Comparison of ENCODE assay signal across 12 mouse cellular contexts in the genomic region with DNA sequence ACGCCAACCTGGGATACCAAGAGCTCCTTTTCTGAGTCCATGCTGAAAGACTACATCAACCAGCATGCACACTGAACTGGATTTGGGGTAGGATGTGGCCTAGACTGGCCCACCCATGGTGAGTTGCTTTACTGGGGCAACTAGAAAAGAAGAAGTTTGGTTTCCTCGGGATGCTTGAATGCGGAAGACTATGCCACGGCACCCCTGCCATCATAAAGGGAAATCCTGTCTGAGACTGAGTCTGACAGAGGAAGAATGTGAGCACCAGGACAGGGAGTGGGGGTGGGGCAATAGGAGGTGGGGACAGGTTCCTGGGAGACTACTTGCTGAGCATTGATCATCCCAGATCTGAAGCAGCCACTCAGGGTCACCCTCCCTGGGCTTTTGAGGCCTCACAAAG. TPM values are rescaled to one million over a fixed set of nuclear protein-coding genes. Genes with fewer than 3 reads are reported as not detected.
A peak's percentile ranks its signal among the peaks of the same experiment; 100 is the strongest.
DNase-seq lines count a peak whose midpoint lies in the region; ATAC-seq and TF ChIP-seq lines count a peak whose summit lies in the region.
"Had no signal": no experiment of that assay in that cellular context is flagged by ENCODE, and none has a peak within 500 bp of the region (broad histone marks: within the 10 kb centered on the region; RNA-seq: fewer than 3 reads in every experiment).

No protein-coding gene starts in this region.

- H3K9ac ChIP-seq in forebrain, postnatal 0 days, result no peak overlapping the region
- H3K9ac ChIP-seq in hindbrain, embryonic 15.5 days, result no peak overlapping the region
- no peak overlapping the region for H3K9ac ChIP-seq in hindbrain, embryonic 16.5 days (ENCODE audit: low read depth, low read length)
- no peak overlapping the region for H3K9ac ChIP-seq in midbrain, embryonic 15.5 days
- H3K9ac ChIP-seq in midbrain, embryonic 16.5 days (ENCODE audit: low read depth, low read length), result no peak overlapping the region
- H3K9ac ChIP-seq: liver, embryonic 15.5 days had no signal

- no peaks in the 10 kb centered on the region for H3K9me3 ChIP-seq in forebrain, embryonic 10.5 days
- H3K9me3 ChIP-seq in forebrain, postnatal 0 days (ENCODE audit: low read length), result no peaks in the 10 kb centered on the region
- no peaks in the 10 kb centered on the region for H3K9me3 ChIP-seq in hindbrain, embryonic 15.5 days
- H3K9me3 ChIP-seq in hindbrain, embryonic 16.5 days (ENCODE audit: control insufficient read depth, low read length), result no peaks in the 10 kb centered on the region
- no peaks in the 10 kb centered on the region for H3K9me3 ChIP-seq in midbrain, embryonic 15.5 days
- H3K9me3 ChIP-seq in midbrain, embryonic 16.5 days (replicated peaks; ENCODE audit: control insufficient read depth, low read length, poor library complexity, severe bottlenecking), result no peaks in the 10 kb centered on the region
- H3K9me3 ChIP-seq: liver, embryonic 15.5 days had no signal

- WGBS in forebrain, embryonic 10.5 days, result 63% methylated on average over 4 of the region's 4 CpGs
- WGBS in forebrain, postnatal 0 days, result 60% methylated on average over 4 of the region's 4 CpGs
- WGBS in hindbrain, embryonic 15.5 days, result 63% methylated on average over 4 of the region's 4 CpGs
- 55% methylated on average over 4 of the region's 4 CpGs for WGBS in hindbrain, embryonic 16.5 days
- WGBS in midbrain, embryonic 15.5 days, result 65% methylated on average over 4 of the region's 4 CpGs
- WGBS in midbrain, embryonic 16.5 days, result 64% methylated on average over 4 of the region's 4 CpGs
- WGBS in olfactory bulb, adult 2 months, result 64% methylated on average over 4 of the region's 4 CpGs

- no peak for TF ChIP-seq POLR2A in olfactory bulb, adult 2 months (IDR thresholded peaks at IDR 0.05; ENCODE audit: insufficient read depth, low read depth, low read length)

- H3K4me1 ChIP-seq in forebrain, embryonic 10.5 days, result peaks cover 85% of the 10 kb centered on the region
- peaks cover 19% of the 10 kb centered on the region for H3K4me1 ChIP-seq in forebrain, postnatal 0 days (ENCODE audit: insufficient read depth)
- peaks cover 58% of the 10 kb centered on the region for H3K4me1 ChIP-seq in hindbrain, embryonic 15.5 days (replicated peaks)
- peaks cover 46% of the 10 kb centered on the region for H3K4me1 ChIP-seq in hindbrain, embryonic 16.5 days (ENCODE audit: control insufficient read depth, insufficient read depth, low read depth, low read length)
- peaks cover 43% of the 10 kb centered on the region for H3K4me1 ChIP-seq in midbrain, embryonic 15.5 days
- H3K4me1 ChIP-seq in midbrain, embryonic 16.5 days (ENCODE audit: control insufficient read depth, insufficient read depth, low read length), result peaks cover 35% of the 10 kb centered on the region
- H3K4me1 ChIP-seq in olfactory bulb, adult 2 months (ENCODE audit: control insufficient read depth, insufficient read depth, low read length), result peaks cover 39% of the 10 kb centered on the region

- no peak for ATAC-seq in forebrain, postnatal 0 days
- ATAC-seq in hindbrain, embryonic 15.5 days (ENCODE audit: low FRiP score, low read depth), result no peak
- ATAC-seq in hindbrain, embryonic 16.5 days, result no peak
- no peak for ATAC-seq in midbrain, embryonic 15.5 days (replicated peaks)
- no peak for ATAC-seq in midbrain, embryonic 16.5 days

- no peaks in the 10 kb centered on the region for H3K27me3 ChIP-seq in forebrain, embryonic 10.5 days (ENCODE audit: poor library complexity, severe bottlenecking)
- H3K27me3 ChIP-seq in forebrain, postnatal 0 days (ENCODE audit: insufficient read depth, low read length), result no peaks in the 10 kb centered on the region
- no peaks in the 10 kb centered on the region for H3K27me3 ChIP-seq in hindbrain, embryonic 15.5 days
- H3K27me3 ChIP-seq in hindbrain, embryonic 16.5 days (replicated peaks; ENCODE audit: control insufficient read depth, insufficient read depth, low read length), result no peaks in the 10 kb centered on the region
- H3K27me3 ChIP-seq in midbrain, embryonic 15.5 days (replicated peaks), result no peaks in the 10 kb centered on the region
- H3K27me3 ChIP-seq in midbrain, embryonic 16.5 days (ENCODE audit: control insufficient read depth, insufficient read depth, low read depth, low read length), result no peaks in the 10 kb centered on the region
- H3K27me3 ChIP-seq: liver, embryonic 15.5 days had no signal

- H3K4me3 ChIP-seq in forebrain, embryonic 10.5 days, result no peak overlapping the region
- H3K4me3 ChIP-seq in forebrain, postnatal 0 days (ENCODE audit: low read depth, low read length), result no peak overlapping the region
- H3K4me3 ChIP-seq in hindbrain, embryonic 15.5 days, result no peak overlapping the region
- no peak overlapping the region for H3K4me3 ChIP-seq in hindbrain, embryonic 16.5 days (ENCODE audit: low read length)
- no peak overlapping the region for H3K4me3 ChIP-seq in midbrain, embryonic 15.5 days
- H3K4me3 ChIP-seq in midbrain, embryonic 16.5 days (ENCODE audit: low read depth, low read length), result no peak overlapping the region
- H3K4me3 ChIP-seq in olfactory bulb, adult 2 months (ENCODE audit: insufficient read depth, low read depth, low read length), result no peak overlapping the region
- H3K4me3 ChIP-seq: liver, embryonic 15.5 days had no signal

- TF ChIP-seq CTCF in forebrain, postnatal 0 days (IDR thresholded peaks at IDR 0.05; ENCODE audit: low read depth), result no peak
- TF ChIP-seq CTCF in olfactory bulb, adult 2 months (IDR thresholded peaks at IDR 0.05; ENCODE audit: insufficient read depth, low read depth, low read length), result no peak

- H3K36me3 ChIP-seq in forebrain, embryonic 10.5 days (replicated peaks), result peaks cover 13% of the 10 kb centered on the region
- H3K36me3 ChIP-seq in forebrain, postnatal 0 days (ENCODE audit: insufficient read depth), result peaks cover 4% of the 10 kb centered on the region; the same call in 1 of the 2 replicates
- 0 out of 2 replicates have a peak, but pooled peaks cover 4% of the 10 kb centered on the region for H3K36me3 ChIP-seq in hindbrain, embryonic 15.5 days
- no peaks in the 10 kb centered on the region; the same call in 1 of the 2 replicates for H3K36me3 ChIP-seq in hindbrain, embryonic 16.5 days (ENCODE audit: control insufficient read depth, insufficient read depth, low read length)
- H3K36me3 ChIP-seq in midbrain, embryonic 15.5 days (replicated peaks), result no peaks in the 10 kb centered on the region
- H3K36me3 ChIP-seq in midbrain, embryonic 16.5 days (ENCODE audit: control insufficient read depth, insufficient read depth, low read length), result no peaks in the 10 kb centered on the region
- H3K36me3 ChIP-seq: G1E; liver, embryonic 15.5 days had no signal

- DNase-seq in forebrain, embryonic 10.5 days (ENCODE audit: extremely low spot score, low spot score), result no peak
- DNase-seq in forebrain, postnatal 0 days, result no peak
- no peak for DNase-seq in kidney, postnatal 25 days
- DNase-seq: gastrocnemius, postnatal 36 days; right cerebral cortex, postnatal 14 days had no signal

- H3K4me2 ChIP-seq in forebrain, postnatal 0 days (ENCODE audit: low read depth), result no peak overlapping the region
- no peak overlapping the region for H3K4me2 ChIP-seq in hindbrain, embryonic 15.5 days
- H3K4me2 ChIP-seq in hindbrain, embryonic 16.5 days (ENCODE audit: low read length), result no peak overlapping the region
- no peak overlapping the region for H3K4me2 ChIP-seq in midbrain, embryonic 15.5 days
- H3K4me2 ChIP-seq in midbrain, embryonic 16.5 days (ENCODE audit: low read length), result no peak overlapping the region
- H3K4me2 ChIP-seq: liver, embryonic 15.5 days had no signal

- peak overlapping the region; percentile 72; the same call in 1 of the 2 replicates for H3K27ac ChIP-seq in forebrain, embryonic 10.5 days
- no peak overlapping the region for H3K27ac ChIP-seq in forebrain, postnatal 0 days (ENCODE audit: low read depth, low read length)
- peak overlapping the region; percentile 66; the same call in 1 of the 2 replicates for H3K27ac ChIP-seq in hindbrain, embryonic 15.5 days (replicated peaks)
- H3K27ac ChIP-seq in hindbrain, embryonic 16.5 days (ENCODE audit: low read depth, low read length), result no peak overlapping the region
- H3K27ac ChIP-seq in midbrain, embryonic 15.5 days, result peak overlapping the region; percentile 57; the same call in 1 of the 2 replicates
- H3K27ac ChIP-seq in midbrain, embryonic 16.5 days (ENCODE audit: low read length), result no peak overlapping the region
- H3K27ac ChIP-seq in olfactory bulb, adult 2 months (ENCODE audit: insufficient read depth, low read depth, low read length), result peak overlapping the region; percentile 58
- H3K27ac ChIP-seq: liver, embryonic 15.5 days had no signal

RNA-seq across cellular contexts. Expression of a gene that starts 32.6 kb away (rescaled TPM):
- polyA plus RNA-seq in forebrain, embryonic 10.5 days (2016; fragmentation: Nextera tagmentation; extraction: Ambion mirVana), result 3.0 and 3.5 TPM in 2 replicates
- total RNA-seq in forebrain, postnatal 0 days (2014; rRNA removed), result 14.8 and 16.4 TPM in 2 replicates
- 5.6 and 6.4 TPM in 2 replicates for polyA plus RNA-seq in forebrain, postnatal 0 days (2015; fragmentation: Nextera tagmentation; extraction: Ambion mirVana)
- polyA plus RNA-seq in hindbrain, embryonic 15.5 days (2015; fragmentation: Nextera tagmentation; extraction: Ambion mirVana), result 4.5 and 5.0 TPM in 2 replicates
- polyA plus RNA-seq in hindbrain, embryonic 16.5 days (2015; fragmentation: Nextera tagmentation; extraction: Ambion mirVana), result 4.6 and 5.1 TPM in 2 replicates
- polyA plus RNA-seq in midbrain, embryonic 15.5 days (2015; fragmentation: Nextera tagmentation; extraction: Ambion mirVana), result 4.2 and 4.3 TPM in 2 replicates
- 4.4 and 4.9 TPM in 2 replicates for polyA plus RNA-seq in midbrain, embryonic 16.5 days (2015; fragmentation: Nextera tagmentation; extraction: Ambion mirVana)
- not detected in 2 replicates for polyA plus RNA-seq in olfactory bulb, adult 2 months (2012; ENCODE audit: insufficient read depth, insufficient read length, low replicate concordance, missing spikeins)
- polyA plus RNA-seq: G1E had no signal

RNA-seq across cellular contexts. Expression of a gene that starts 32.7 kb away (rescaled TPM):
- 3.9 and 4.5 TPM in 2 replicates for polyA plus RNA-seq in forebrain, embryonic 10.5 days (2016; fragmentation: Nextera tagmentation; extraction: Ambion mirVana)
- total RNA-seq in forebrain, postnatal 0 days (2014; rRNA removed), result 12.6 and 19.9 TPM in 2 replicates
- 10.8 and 12.5 TPM in 2 replicates for polyA plus RNA-seq in forebrain, postnatal 0 days (2015; fragmentation: Nextera tagmentation; extraction: Ambion mirVana)
- 12.0 and 16.2 TPM in 2 replicates for polyA plus RNA-seq in hindbrain, embryonic 15.5 days (2015; fragmentation: Nextera tagmentation; extraction: Ambion mirVana)
- 14.6 and 15.1 TPM in 2 replicates for polyA plus RNA-seq in hindbrain, embryonic 16.5 days (2015; fragmentation: Nextera tagmentation; extraction: Ambion mirVana)
- 15.2 and 16.0 TPM in 2 replicates for polyA plus RNA-seq in midbrain, embryonic 15.5 days (2015; fragmentation: Nextera tagmentation; extraction: Ambion mirVana)
- polyA plus RNA-seq in midbrain, embryonic 16.5 days (2015; fragmentation: Nextera tagmentation; extraction: Ambion mirVana), result 14.3 and 16.6 TPM in 2 replicates
- not detected in 2 replicates for polyA plus RNA-seq in olfactory bulb, adult 2 months (2012; ENCODE audit: insufficient read depth, insufficient read length, low replicate concordance, missing spikeins)
- polyA plus RNA-seq: G1E had no signal

Comparison
In these comparisons a context has a peak if more than half of its experiments do, and no peak if none do; other contexts are left out.
1. H3K27ac ChIP-seq: peak in forebrain, embryonic 10.5 days (single experiment), hindbrain, embryonic 15.5 days (single experiment), midbrain, embryonic 15.5 days (single experiment) and olfactory bulb, adult 2 months (single experiment); none in forebrain, postnatal 0 days (single experiment), hindbrain, embryonic 16.5 days (single experiment) and midbrain, embryonic 16.5 days (single experiment).